Mouse (Mus musculus) left cerebral cortex, postnatal 4 days (tissue): ENCODE results near the gene Cep128. TPM values are rescaled to one million over a fixed set of nuclear protein-coding genes. Genes with fewer than 3 reads are reported as not detected.

Source experiments
- DNase-seq: peaks from one replicate; pipeline ENCODE4 v3.0.0-alpha.2; 2022
- intact Hi-C: fragments of 180-260 bp; cut with DNase I; formaldehyde crosslinking; loops from one replicate; pipeline ENCODE4 v1.15.1; 2025
- total RNA-seq, 2 experiments: library from RNA; stranded (reverse); gene quantifications; 2 replicates each; pipeline ENCODE4 v1.2.3; 2021

Gene Cep128
- total RNA-seq, 2 experiments from 2014 or later, result 6.0 to 6.7 TPM

DNA sequence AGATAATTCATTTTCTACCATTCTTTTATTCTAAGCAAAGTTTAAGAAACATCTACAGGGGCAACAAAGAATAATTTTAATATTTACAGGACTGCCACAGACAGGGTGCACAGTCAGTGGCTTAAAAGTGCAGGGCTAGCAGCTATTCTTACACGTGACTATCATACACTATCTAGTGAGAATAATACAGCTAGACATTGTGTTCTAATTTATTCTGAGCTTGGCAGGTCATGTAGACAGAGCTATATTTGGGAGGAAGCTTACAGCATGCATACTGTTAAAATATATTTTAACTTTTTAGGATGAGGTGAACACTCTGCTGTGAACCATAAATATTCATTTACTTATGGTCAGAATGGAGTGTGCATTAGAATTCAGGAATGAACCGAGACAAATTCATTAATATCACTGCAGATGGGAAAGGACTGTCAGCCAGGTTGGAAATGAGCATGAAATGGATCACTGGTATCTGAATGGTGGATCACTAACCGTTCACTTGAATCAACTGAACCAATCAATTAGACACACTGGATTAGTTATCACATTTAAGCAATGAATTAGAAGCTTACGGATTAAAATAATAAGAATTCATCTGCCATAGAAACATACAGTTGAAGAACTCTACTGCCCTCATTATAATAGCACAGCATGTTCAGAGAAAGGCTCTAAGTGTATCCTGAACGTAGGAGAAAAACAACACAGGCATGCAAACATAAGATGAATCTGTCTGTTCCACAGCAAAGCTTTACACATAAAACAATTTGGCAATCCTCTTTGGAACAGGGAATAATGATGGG is 317.7 kb downstream of the Cep128 start:
- no peak for DNase-seq
- intact Hi-C loops, result no loop called here

DNA sequence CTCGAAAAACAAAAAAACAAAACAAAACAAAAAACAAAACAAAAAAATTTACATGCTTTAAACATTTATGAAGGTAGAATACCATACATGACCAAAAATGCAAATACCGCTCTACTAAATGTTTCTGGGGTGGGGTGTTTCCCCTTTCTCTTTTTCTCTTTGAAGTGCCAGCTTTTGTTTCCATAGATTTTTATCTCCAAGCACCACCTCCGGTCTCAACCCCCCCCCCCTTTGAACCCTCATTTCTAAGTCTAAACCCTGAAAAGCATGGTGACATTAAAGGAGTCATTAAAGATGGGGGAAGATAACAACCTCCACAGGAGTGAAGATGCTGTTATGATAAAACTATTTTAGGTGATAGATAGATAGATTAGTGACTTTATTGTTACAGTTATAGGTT is 318.8 kb downstream of the Cep128 start:
- intact Hi-C loops, result no loop called here
- no peak for DNase-seq

DNA sequence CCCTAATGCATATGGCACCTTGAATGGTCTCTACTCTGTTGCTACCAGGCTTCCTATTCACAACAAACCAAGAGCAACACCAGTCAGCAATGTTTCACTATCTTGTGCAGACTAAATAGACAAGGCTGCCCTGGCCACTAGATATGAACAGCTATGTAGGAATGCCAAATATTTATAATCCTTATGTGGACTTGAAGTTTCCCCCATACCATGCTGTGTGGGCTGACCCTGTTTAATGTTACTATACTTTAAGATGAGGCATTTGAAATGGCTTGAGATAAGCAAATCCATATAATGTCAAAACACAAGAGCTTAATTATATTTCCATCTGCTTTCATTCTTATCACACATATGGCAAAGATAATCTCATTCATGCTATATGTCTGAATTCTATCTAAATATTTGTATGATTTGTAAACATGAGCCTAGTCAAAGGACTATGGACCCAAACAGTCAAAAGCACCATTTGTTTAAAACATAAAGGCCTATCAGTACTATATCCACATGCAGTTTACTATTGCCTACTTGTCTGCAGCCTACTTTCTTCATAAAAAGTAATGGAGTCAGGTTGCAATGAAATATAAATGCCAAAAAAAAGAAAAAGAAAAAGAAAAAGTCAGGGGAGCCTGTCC is 319.7 kb downstream of the Cep128 start:
- intact Hi-C loops, result no loop called here
- DNase-seq, result no peak

DNA sequence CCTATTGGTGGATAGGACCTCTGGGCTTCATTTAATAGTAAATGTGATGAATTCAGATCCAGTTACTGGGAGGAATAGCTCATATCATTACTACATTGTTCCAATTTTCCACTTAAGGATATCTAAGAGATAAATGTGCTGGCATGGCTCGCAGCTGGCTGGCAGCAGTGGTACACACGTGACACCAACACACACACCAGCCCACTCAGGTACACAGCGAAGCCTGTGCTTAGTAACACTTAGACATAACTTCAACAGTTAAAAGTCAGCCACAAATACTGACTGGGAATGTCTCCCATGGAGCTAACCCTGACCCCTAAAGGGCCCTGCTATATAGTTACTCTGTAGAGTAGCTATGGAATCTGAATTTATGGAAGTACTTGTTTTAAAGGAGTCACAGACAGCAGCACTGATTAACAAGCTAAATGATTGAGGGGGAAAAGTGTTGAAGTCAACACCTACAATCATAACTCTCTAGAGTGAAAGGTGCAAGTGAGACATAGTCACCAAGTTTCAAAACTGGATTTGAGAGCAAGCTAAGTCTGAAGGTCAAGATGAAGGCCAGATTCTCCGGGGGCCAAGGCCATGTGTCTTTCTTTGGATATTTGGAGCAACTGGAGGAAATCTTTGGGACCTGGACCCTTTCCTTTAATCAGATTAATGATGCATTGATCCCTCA is 320.7 kb downstream of the Cep128 start:
- intact Hi-C loops, result no loop called here

DNA sequence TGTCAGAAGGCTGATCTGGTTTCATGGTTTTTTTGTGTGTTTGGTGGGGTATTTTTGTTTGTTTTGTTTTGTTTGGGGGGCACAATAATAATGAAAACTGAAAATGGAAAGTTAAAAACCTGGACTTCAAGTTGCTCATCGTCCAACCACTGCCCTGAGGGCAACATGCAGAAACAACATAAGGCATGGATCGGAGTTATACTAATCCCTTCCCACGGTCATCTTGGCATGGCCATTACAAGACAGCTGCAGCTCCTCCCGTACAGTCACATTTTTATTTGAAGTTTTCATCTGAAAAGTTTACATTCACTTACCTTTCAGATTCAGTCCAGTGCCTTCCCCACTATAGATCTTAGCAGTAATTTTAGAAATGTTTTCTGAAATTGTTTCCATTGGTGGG is 321.5 kb downstream of the Cep128 start:
- peak; percentile 31 for DNase-seq
- intact Hi-C loops, result no loop called here

More for the DNA sequence above, 320.7 kb downstream of the Cep128 start:
- DNase-seq, result no peak

DNA sequence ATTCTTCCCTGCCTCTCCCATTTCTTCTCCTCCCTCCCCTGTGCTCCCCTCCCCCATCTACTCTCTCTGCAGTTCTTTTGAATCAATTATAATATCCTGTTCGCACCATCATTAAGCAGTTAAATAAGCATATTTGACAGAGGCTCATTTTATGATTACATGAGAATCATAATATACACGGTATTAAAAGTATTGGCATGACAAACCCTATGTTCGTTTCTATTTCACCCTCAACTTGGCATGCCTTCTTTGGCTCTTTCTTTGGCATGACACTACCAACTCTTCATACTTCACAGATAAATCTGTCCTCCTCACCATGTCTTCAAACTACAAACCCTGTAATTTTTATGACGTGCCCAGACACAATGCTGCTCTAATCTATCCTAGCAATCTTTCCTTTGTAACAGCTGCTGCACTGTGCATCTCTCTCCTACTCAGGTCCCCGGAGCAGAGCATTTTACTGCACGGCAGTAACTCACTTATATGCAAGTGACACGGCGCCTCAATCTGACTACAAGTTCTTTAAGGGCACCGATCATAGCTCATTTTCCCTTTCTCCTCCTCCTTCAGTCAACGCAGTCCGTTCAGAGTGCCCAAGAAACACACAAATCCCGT is 324.4 kb downstream of the Cep128 start:
- no peak for DNase-seq
- intact Hi-C loops, result no loop called here

DNA sequence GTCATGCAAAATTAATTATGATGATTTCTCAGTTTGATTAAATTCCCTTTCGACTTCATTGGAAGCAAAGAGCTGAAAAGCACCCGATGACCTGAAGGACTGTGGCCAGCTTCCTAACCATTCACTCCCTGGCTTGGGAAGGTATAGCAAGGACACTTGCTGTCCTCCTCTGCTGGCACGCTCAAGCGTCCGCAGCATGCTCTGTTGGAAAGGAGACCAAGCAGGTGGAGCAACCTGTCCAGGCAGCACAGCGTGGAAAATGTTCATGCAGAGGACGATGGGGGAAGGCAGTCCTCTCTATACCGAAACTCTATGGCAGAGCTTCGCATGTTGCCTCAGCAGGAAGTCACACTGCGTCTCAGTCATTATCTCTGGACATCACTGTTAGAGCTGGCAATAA is 327.3 kb downstream of the Cep128 start:
- intact Hi-C loops, result no loop called here
- no peak for DNase-seq

DNA sequence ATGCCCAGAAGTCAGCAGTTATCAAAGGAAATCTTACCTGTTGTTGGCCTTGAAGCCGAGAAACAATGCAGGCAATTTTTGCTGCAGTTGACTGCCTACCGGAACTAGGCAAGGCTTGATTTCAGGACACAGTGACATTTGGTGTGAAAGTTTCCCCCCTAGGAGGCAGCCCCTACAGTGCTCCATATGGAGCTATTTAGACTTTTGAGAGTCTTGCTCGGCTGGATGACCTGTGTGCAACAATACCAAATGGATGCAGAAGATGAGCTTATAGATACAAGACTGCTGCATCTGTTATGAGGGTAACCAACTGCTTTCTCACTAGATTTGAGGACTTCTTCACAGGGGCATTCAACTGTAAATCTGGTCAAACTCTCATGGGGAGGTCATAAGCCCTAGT is 331.9 kb downstream of the Cep128 start:
- intact Hi-C loops, result no loop called here
- no peak for DNase-seq

DNA sequence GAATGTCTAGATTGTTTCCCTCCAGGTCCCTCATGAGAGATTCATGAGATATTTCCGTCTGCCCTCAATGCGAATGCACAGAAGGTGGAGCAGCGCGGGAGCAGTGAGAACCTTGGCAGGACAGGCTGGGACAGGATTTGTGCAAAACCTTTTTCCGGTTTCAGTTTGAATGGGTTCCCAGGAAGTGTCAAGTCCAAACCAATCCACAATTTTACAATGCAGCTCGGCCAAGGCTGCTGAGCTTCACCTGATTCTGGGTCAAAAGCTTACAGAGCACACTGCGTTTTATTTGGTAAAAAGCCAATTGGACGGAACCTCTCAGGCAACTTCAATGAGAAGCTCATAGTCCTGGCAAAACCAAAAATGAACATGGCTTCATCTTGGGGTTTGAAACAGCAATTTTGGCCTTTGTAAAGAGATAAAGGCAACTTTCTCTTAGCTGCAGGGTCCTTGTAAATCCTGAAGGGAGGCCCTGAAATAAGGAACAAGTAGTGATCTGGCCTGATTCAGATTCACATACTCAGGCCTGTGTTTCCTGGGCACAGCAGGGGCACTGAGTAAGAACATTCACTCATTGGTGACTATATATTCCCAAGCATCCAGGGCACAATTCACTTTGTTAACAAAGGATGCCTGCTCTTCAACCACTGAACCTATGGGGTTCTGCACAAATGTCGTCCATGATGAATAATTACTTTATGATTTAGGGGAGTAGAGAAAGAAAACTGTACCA is 333.4 kb downstream of the Cep128 start:
- intact Hi-C loops, result no loop called here
- peak; percentile 17 for DNase-seq

DNA sequence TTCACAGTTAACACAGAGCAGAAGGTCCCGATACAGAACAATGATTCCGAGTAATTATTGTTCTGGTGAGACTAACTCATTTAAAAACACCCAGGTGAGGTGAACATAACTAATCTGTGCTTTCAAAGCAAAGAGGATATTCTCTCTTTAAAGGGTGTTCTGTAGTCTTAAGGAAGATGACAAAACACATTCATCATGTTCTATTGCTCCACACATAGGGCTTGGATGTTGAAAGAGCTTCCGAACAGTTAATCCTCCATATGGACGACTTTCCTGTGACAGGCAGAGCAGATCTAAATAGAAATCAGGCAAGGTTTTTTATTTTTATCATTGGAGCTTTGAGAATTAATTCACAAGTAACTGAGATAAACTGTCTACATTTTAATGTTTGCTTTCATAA is 342.8 kb downstream of the Cep128 start:
- no peak for DNase-seq
- intact Hi-C loops, result no loop called here

DNA sequence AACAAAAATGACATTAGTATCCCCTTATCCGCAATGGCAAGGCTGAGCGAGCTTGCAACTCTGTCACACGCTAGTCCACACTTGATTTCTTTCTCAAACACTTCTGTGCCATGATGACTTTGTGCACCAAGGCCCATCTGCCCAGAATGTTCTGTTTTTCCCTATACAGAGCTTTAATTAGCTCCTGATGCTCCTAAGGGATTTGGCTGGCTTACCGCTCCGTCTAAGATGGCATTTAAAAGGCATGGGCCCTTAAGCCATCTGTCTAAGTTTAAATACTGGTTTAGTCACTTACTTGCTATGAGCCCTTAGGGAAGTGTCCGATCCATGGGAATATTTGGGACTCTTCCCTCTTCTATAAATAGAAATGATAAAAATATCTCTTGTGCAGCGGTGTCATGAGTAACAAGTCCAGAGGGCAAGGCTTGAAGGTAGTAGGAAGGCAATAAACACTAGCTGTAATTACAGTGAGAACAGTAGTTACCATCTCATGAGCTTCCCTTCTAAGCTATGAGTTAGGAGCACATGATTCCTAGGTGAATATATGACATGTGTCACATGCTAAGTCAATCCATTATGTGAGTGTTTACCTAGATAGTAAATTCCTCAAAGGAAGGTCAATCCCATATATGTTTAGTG is 343.8 kb downstream of the Cep128 start:
- intact Hi-C loops, result no loop called here
- peak; percentile 26 for DNase-seq

DNA sequence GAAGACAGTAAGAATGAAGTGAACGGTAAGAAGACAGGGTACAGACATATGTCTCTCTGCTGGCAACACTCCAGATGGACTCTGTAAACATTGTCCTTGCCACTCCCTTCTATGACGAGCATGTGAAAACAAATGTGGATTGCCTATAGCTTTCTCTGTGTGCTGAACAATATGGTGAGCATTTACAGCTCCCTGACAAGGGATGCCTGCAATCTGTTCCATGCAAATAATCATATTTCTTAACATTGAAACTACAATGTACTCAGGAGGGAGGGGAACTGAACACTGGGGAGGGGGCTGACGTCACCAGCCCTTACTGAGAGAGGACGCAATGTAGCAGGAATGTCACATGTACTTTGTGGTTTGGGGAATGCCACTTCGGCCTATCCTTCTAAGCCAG is 355.1 kb downstream of the Cep128 start:
- intact Hi-C loops, result no loop called here
- DNase-seq, result no peak

DNA sequence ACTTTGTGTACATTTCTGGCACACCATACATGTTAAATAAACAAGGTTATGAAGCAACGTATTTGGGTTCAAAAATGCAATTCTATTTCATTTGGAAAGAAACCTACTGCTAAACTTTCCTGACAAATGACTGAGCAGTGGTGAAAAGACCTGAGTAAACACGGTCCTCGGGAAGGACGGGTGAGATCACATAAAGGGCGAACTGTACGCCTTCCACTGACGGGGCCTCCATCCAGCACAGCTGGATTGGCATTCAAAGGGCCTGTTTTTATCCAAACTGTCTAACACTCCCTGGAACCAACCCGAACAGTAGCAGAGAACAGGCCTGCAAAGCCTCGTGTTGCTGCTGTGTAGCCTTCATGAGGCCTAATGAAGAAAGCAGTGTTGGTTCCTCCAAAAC is 356.5 kb downstream of the Cep128 start:
- intact Hi-C loops, result no loop called here

DNA sequence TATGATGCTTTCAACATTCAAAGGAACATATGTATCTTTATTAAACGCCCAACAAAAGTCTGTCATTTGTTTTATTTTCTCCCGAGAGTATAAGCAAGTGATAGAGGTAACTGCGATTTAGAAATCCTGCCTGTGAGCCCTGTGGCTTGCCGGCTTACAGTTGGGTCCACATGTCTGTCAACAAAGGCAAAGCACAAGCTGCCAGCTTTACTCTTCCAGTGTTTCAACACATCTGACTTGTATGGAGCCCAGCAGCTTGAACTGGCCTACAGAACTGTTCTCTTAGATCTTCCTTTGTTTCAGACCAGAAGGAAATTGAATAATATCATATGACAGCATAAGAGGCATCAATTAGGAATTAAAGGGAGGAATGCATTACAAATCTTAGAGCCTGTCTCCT is 357.1 kb downstream of the Cep128 start:
- no peak for DNase-seq
- intact Hi-C loops, result no loop called here

More for the DNA sequence above, 356.5 kb downstream of the Cep128 start:
- no peak for DNase-seq

DNA sequence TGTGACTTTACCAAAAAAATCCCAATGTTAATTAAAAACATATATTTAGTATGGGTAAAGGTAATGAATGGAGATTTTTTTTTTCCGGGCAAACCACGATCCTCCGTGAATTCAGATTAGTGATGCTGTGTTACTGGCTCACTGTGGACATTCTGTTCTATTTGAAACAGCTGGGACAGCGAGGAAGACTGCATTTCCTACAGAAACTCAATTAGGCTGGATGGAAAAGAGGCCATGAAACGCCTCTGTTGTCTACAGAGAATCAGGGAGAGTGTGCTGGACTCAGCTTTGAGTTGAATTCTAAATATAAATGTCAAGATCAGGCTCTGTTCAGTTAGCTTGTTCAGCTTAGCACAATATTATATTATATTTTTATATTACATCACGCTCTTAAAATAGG is 369.1 kb downstream of the Cep128 start:
- no peak for DNase-seq
- intact Hi-C loops, result no loop called here

DNA sequence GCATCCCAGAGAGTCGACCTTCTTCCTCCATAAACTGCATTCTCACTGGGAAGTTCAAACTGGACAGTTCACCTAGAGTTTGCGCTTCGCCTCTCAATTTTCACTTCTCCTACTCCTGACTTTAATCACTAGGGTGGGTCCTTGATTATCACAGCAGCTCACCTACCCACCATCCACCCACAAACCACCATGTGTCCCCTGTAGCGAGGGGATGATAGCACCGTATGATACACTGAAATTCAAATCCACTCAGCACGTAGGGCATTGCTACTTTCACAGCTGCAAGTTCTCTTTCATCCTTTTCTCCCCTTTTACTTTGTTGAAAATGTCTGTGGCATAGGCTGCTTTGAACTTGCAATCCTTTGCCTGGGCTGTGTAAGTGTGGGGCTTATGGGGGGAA is 371.2 kb downstream of the Cep128 start:
- intact Hi-C loops, result no loop called here
- no peak for DNase-seq

DNA sequence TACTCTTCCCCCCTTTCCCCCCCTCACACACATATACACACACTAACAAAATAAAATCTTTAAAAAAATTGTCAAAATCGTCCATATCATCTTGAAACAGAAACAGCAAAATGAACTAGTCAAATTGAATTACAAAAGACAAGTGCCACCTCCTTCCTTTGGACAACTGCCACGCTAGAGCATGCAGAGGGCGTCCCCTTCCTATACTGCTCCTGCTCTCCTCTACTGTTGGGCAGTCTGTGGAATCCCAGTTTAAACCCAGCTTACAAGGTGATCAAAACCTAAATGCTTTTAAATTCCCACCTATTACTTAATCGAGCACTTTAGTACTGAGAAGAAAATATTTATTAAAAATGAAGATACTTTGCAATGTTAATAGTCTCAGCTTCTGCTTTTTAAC is 372.0 kb downstream of the Cep128 start:
- intact Hi-C loops, result no loop called here

DNA sequence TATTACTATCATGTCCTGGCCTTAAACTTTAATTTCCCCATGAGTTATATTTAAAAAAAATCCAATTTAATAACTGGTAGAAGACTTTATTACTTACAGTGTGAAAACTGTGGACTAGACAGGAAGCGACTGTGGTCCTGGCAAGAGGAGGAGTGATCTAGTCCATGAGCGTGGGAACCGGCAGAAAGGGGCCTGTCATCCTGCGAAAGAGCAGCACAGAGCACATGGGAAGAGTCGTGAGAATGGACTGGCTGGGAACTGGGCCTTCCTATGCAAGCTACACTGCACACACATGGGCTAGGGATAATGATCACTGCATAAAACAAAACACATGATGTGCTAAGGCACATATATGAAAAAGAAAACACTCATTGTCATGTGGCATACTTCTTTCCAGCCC is 375.5 kb downstream of the Cep128 start:
- intact Hi-C loops, result no loop called here
- DNase-seq, result no peak

More for the DNA sequence above, 372.0 kb downstream of the Cep128 start:
- DNase-seq, result no peak

DNA sequence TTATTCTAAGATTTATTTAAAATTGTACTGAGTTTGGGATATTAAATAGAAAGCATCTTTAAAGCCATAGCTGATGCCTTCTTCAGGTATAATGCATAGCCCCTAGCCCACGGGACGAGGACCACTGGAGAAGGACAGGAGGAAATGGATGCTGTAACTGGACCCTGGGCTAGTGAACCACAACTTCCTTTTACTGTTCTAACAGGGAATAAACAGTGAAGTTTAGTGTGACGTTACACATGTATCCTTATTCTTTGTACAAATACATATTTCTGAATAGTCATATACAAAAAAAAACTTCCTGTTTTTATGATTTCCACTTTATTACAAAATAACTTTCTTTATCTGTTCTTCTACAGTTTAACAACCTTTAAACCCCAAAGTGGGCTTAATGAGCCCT is 376.0 kb downstream of the Cep128 start:
- intact Hi-C loops, result no loop called here
- DNase-seq, result no peak

DNA sequence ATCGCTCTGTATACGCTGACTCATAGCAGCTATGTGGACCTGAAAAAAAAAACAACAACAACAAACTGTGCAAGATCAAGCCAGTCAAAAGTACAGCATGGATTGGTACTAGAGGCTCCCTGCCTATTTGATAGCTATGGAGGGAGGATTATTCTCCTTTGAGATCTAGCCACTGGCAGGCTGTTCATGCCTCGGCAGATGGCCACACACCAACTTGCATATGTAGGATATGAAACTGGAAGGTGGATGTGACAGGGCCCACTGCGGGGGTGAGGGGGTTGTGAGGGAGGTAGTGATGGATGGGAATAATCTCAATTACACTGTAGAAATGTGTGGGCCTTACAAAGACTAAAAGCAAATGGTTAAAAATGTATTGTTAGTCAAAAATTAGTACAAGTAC is 386.7 kb downstream of the Cep128 start:
- intact Hi-C loops, result no loop called here
- DNase-seq, result peak; percentile 42
